Mouse (Mus musculus) v-Abl transformed pro-B cells (cell line): ENCODE data around the gene Scarb1.

Experiments used
- in situ Hi-C, 2 experiments: fragments of 400-800 bp; cut with MboI; formaldehyde crosslinking; loops; one replicate each; pipeline ENCODE4 v1.15.1; 2025; ENCODE audit not compliant: unreplicated experiment in 2 of 2

Scarb1 gene

GRCm38 (mm10) chr5:125368156-125368555 is 27.3 kb upstream of the Scarb1 start:
- in situ Hi-C loops = loop anchor here (5.0 to 25.0 kb wide), 3 partner anchors 96 to 931 kb away; partner anchors contain the start of genes Kmt5a (in 1 of the 2) and Sbno1 (in 1 of the 2)

DNA sequence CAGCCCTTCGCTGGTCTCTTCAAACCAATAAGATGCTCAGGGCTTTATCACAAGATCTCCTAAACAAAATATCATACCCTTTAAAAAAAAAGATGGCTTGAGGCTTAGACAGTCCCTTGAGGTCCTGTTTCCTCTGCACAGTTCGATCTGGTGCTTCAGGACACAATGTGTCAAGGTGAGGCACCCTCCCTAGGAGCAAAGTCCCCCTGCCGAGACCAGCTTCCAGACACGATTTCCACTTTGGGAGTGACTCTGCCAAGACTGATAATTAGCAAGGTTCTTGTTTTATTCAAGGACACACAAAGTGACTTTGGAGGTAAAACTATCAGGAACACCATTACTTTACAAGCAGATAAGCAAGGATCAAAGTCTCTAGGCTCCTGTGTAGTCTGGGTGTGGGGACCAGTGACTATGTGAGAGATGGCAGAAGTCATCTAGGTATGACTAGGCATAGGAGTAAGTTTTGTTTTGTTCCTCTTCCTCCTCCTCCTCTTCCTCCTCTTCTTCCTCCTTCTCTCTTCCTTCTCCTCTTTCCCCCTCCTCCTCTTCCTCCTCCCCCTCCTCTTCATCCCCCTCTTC is 24.0 kb upstream of the Scarb1 start:
- in situ Hi-C loops = loop anchor here (5.0 to 25.0 kb wide), 4 partner anchors 93 to 928 kb away; partner anchors contain the start of genes Kmt5a (in 1 of the 2) and Sbno1 (in 1 of the 2)

DNA sequence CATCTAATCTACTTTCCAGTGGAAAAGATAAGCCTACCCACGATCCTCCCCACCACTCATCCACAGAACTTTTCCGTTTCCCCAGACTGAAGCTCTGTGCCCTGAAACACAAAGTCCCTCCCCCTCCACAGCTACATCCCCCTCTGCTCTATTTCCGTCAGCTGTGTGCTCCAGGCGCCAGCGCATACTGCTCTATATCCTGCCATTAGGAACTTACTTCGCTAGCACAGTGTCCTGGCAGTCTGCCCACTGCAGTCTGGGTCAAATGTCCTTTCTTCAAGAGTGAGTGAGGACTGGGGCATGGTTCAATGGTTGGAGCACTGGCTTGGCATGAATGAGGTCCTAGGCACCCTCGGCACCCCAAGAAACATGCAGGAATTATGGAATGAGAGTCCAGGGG is 23.0 kb upstream of the Scarb1 start:
- in situ Hi-C loops = loop anchor here in 1 of 2 experiments (5.0 to 25.0 kb wide), 2 partner anchors 452 to 927 kb away; partner anchors contain the start of genes Kmt5a and Sbno1

- in situ Hi-C loops = loop anchor here in 1 of 2 experiments (5.0 to 25.0 kb wide), 2 partner anchors 449 to 924 kb away; partner anchors contain the start of genes Kmt5a and Sbno1
These were observed 20.2 kb upstream of the Scarb1 start for GRCm38 (mm10) chr5:125360981-125361510.

- in situ Hi-C loops = loop anchor here in 1 of 2 experiments (5.0 to 25.0 kb wide), 2 partner anchors 448 to 923 kb away; partner anchors contain the start of genes Kmt5a and Sbno1
These were observed 19.7 kb upstream of the Scarb1 start for GRCm38 (mm10) chr5:125360566-125360965.

DNA sequence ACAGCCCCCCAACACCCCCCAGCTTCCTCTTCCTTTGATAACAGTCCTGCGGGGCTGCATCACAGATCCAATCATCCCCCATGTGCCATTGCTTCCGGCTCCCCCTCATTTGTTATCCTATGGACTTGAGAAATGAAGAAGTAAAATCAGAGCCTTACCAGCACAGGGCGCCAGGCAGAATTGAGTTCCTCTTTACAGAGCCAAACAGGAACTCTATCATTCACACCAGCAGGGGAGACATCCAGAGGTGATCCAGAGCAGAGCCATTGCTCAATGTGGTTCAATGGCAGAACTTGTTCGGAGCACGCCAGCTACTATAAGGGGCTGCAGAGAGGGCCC is 17.3 kb upstream of the Scarb1 start:
- in situ Hi-C loops = loop anchor here in 1 of 2 experiments (25.0 kb wide), 1 partner anchor 921 kb away; the partner anchor contains the start of genes Kmt5a and Sbno1

DNA sequence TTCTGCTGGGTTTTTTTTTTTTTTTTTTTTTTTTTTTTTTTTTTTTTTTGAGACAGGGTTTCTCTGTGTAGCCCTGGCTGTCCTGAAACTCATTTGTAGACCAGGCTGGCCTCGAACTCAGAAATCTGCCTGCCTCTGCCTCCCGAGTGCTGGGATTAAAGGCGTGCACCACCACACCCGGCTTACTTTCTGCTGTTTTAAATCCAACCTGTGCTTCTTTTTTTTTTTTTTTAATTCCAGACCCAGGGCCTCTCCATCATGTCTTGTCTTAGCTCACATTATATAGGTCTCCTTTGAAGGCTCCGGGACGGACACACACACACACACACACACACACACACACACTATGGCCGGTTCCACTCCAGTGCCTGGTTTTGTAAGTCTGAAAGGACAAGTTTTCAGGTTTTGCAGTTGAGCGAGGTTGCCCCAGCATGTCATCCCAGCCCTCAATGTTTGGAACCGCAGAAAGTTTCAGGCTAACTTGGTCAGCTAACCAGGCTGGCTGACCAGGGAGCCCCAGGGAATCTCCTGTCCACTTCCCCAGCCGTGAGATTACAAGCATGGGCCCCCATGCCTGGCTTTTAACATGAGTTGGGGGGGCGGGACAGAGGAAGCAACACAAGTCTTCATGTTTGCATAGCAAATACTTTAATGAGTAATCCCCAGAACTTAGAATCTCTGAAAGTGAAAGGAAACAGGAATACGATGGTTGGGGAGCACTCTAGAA is 16.8 kb upstream of the Scarb1 start:
- in situ Hi-C loops = loop anchor here in 1 of 2 experiments (25.0 kb wide), 1 partner anchor 920 kb away; the partner anchor contains the start of genes Kmt5a and Sbno1

- in situ Hi-C loops = loop anchor here in 1 of 2 experiments (25.0 kb wide), 1 partner anchor 918 kb away; the partner anchor contains the start of genes Kmt5a and Sbno1
These were observed 14.8 kb upstream of the Scarb1 start for GRCm38 (mm10) chr5:125355650-125356049.

- in situ Hi-C loops = loop anchor here in 1 of 2 experiments (25.0 kb wide), 1 partner anchor 918 kb away; the partner anchor contains the start of genes Kmt5a and Sbno1
These were observed 14.1 kb upstream of the Scarb1 start for GRCm38 (mm10) chr5:125354885-125355492.

DNA sequence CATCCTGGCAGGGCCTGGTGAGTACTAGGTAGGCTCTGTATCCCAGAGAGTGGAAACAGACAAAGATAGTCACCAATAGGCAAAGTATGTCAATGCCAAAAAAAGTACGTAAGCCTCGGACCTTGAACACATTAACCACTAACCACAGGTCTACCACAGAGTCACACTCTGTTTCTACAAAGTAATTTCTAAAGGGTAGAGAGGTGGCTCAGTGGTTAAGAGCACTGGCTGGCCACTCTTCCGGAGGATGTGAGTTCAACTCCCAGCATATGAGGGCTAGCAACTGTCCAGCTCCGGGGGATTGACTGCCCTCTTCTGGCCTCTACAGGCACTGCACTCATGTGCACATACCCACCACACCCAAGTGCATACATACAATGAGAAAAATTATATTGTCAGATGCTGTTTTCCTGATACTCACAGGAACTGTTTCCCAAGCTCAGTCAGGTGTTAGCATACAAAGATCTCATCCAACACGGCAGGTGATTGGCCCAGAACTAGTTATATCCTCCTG is 11.9 kb upstream of the Scarb1 start:
- in situ Hi-C loops = loop anchor here in 1 of 2 experiments (25.0 kb wide), 1 partner anchor 916 kb away; the partner anchor contains the start of genes Kmt5a and Sbno1

GRCm38 (mm10) chr5:125351939-125352338 is 11.0 kb upstream of the Scarb1 start:
- in situ Hi-C loops = loop anchor here in 1 of 2 experiments (25.0 kb wide), 1 partner anchor 915 kb away; the partner anchor contains the start of genes Kmt5a and Sbno1

- in situ Hi-C loops = loop anchor here in 1 of 2 experiments (25.0 kb wide), 1 partner anchor 914 kb away; the partner anchor contains the start of genes Kmt5a and Sbno1
These were observed 10.2 kb upstream of the Scarb1 start for GRCm38 (mm10) chr5:125351057-125351456.

DNA sequence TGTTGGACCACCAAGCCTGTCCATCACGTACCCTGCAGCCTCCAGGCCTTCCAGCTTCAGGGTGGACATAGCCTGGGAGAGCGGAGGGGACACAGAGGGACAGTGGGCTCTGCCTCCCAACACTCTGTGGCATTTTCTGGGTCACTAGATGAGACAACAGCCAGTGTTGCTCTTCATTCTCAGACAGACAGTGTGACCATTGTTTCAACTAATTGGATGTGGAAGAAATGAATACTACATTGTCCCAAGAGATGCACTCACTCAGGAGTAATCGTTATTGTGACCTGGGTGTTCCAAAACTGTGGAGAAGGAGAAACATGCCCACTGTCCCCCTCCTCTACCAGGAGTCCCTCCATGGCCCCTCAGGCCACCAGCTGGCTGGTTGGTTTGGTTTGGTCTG is 8.5 kb upstream of the Scarb1 start:
- in situ Hi-C loops = no loop called here

GRCm38 (mm10) chr5:125348487-125348886 is 7.6 kb upstream of the Scarb1 start:
- in situ Hi-C loops = no loop called here

- in situ Hi-C loops = no loop called here
These were observed 7.2 kb upstream of the Scarb1 start for GRCm38 (mm10) chr5:125348067-125348466.

DNA sequence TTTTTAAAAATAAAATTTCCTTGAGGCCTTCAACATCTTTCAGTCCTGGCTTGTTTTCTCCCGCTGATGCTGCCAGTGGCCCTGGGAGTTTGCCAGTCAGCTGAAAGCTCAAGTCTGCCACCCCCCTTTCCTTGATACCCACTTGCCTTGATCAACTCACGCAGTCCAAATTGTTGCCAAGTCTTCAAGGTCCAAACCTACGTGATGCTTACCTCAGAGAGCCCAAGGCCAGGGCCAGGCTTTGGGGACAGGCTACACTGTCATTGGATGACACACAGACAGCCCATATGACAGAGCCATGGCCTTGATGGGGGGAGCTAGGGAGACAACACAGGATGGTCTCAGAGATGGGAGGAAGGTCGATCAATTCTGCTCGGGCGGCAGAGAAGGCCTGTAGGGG is 3.4 kb upstream of the Scarb1 start:
- in situ Hi-C loops = no loop called here

DNA sequence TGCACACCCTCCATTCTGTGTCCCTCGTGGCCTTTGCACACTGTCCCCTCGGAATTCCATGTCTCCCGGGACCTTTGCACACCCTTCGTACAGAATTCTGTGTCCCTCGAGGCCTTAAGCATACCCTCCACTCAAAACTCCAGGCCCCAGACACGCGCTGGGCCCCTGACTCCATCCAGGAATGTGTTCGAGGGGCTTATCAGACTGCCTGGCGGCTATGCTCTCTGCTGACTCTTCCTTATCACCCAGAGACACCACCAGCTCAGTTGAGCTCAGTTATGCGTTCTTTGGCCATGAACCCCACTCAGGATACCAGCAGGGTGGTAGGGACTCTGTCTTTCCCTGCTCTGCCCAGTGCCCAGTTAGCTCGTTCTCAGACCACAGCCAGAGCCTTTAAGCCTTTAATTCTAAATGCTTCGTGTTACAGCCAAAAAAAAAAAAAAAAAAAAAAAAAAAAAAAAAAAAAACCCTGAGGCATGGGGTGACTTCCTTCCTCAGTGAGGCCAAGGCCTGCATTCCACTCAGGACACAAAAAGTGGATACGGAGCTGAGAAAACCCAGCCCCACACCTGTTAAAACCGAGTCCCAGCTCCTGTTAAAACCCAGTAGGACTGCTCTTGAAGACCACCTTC is 681 bp upstream of the Scarb1 start:
- in situ Hi-C loops = no loop called here

- in situ Hi-C loops = no loop called here
These were observed 903 bp downstream of the Scarb1 start for GRCm38 (mm10) chr5:125339851-125340531.

GRCm38 (mm10) chr5:125339108-125339751 is 1.7 kb downstream of the Scarb1 start:
- in situ Hi-C loops = no loop called here
